Mouse (Mus musculus) A20 (cell line): ENCODE measurements around the gene Syn3.

Source experiments
- DNase-seq: peaks from one replicate; pipeline ENCODE4 v3.0.0-alpha.2; 2011; ENCODE audit warnings: low read depth, low spot score

Syn3 gene

GRCm38 (mm10) chr10:86100281-86100851, 398.3 kb downstream of the Syn3 start:
- DNase-seq = no peak

GRCm38 (mm10) chr10:86098363-86098762, 400.3 kb downstream of the Syn3 start:
- DNase-seq = no peak

DNA sequence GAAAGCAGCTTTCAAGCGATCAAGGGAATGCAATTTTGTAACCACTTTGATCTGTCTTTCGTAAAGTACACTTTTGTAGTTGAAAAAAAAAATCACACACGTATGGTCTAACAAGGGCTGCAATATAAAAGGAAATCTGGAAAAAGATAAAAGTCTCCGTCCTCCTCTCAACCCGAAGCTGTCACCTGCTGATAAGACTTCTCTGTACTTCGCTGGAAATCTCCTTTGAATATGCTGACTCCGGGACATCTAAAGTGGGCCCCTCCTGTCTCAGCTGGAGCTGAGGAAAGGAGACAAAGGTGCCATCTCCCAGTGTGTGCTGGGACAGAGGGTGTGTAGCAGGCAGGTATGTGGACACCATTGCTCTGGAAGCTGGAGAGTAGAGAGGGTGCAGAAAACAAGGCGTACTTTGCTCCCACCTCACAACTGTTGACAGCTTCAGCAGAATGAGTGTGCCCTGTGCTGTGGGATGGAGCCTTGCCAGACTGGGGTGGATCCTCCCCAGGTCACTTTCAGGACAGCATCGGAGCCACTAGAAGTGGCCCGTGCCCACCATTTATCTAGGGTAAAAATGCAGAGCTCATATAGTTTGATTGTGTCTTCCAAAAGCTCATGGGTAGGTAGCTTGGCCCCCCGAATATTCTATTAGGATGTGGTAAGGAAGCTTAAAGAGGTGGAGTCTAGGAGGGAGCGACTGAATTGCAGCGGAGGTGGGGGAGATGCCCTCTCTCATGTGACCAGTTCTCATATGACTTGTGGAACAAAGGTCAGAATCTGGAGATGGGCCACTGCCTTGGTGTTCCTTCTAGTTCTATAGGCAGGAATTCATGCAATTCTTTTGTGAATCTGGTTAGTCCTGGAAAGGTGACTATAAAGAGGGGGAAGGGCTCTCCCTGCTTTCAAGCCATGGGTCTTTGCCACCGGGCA, 405.3 kb downstream of the Syn3 start:
- no peak for DNase-seq

DNA sequence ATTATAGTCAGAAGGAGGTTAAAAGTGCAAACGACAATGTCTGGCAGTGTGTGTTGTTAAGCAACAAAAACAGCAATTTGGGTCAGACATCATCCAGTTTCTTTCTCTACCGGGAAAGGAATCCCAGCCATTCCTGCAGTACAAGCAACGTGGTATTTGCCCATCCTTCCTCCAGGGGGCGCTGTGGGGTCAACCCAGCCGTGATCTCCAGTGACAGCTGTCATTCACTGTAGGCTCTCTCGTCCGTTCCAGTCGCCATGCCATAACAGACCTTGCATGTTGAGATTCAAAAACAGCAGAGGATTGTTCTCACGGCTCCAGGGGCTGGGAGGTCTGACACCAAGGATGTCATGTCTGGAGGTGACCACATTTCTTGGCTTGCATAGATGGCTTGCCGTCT, 406.8 kb downstream of the Syn3 start:
- peak; percentile 43 for DNase-seq

DNA sequence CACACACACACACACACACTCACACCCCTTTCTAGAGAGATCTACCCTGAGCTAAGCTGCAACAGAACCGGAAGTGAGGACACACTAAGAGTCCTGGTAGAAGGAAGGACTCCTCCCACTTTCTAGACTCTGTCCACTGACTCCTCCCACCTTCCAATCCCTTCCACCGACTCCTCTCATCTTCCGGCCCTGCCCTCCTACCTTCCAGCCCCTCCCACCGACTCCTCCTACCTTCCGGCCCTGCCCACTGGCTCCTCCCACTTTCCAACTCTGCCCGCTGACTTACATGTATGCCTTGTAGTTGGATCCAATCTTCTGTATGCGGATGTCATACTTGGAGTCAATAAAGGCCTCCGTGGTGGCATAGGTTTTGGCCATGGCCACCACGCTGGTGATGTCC, 418.8 kb downstream of the Syn3 start:
- DNase-seq = peak; percentile 10

DNA sequence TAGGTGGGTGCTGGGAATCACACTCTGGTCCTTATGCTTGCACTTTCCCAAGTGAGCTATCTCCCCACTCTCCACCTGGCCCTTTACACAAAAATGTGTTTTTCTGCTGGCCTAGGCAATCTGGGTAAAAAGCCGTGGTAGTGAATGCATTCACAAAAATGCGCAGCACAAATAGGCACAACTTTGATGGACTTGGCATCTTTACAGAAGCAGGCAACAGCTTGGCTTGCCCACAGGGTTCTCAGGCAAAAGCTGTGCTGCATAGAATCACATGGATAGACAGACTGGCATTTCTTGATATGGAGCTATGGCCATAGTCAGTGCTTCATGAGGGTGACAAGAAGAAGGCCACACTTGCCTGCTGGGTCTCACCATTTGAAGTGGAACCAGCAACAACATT, 419.9 kb downstream of the Syn3 start:
- DNase-seq = no peak

DNA sequence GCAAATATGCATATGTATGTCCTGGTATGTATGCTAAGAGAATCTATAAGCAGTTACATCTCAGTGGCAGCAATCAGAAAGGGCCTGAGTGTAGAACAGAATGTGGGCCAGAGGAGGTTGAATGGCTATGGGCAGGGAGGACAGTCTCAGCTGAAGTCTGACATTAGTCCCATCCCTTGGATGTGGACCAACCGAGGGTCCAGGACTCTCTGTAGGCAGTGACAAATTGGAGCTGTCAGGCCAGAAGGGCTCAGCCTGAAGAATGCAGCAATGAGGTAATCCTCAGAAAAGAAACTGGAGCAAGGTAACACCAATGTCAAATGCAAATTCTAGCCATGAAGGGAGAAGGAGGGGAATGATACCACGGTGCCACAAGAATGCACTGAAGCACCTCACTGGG, 421.4 kb downstream of the Syn3 start:
- DNase-seq = no peak

GRCm38 (mm10) chr10:86074971-86075711, 423.6 kb downstream of the Syn3 start:
- DNase-seq = no peak

GRCm38 (mm10) chr10:86074134-86074533, 424.6 kb downstream of the Syn3 start:
- DNase-seq = peak; percentile 17

GRCm38 (mm10) chr10:86070751-86071150, 427.9 kb downstream of the Syn3 start:
- DNase-seq = no peak

DNA sequence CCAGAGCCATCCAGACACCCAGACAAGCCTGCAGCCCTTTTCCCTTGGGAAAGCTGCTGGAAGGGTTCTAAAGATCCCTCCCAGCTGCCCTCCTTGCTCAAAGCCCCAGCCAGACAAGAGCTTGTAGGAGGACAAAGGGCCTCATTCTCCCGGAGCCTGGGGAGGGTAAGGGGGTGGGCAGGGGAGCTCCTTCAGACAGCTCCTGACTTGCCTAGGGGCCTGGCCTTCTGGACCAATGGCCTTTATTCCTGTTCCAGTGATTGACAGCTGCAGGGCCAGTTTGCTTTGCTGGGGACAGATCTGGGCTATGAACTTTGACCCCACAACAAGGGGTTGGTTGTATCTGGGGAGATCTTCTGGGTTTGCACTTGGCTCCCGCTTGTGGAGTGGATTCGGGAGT, 429.4 kb downstream of the Syn3 start:
- no peak for DNase-seq

- no peak for DNase-seq
These were observed 430.8 kb downstream of the Syn3 start for GRCm38 (mm10) chr10:86067911-86068310.

- DNase-seq = no peak
These were observed 432.0 kb downstream of the Syn3 start for GRCm38 (mm10) chr10:86066651-86067050.

- no peak for DNase-seq
These were observed 433.0 kb downstream of the Syn3 start for GRCm38 (mm10) chr10:86065661-86066060.

DNA sequence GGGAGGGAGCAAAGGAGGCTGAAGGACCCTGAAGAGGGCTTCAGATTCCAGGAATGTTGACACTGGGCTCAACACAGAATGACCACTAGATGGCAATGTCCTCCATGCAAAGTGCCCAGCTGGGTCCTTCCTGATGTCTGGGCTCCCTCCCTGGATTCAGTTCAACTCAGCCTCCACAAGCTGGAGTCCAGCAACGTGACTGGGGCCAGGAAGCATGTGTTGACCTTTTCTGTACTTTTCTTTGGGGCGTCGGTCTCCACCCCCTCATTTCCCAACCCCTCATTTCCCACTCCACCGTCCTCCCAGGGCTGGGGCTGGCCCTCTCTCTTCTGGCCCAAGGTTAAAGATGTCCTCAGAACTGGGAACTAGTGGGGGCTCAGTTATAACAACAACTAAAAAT, 433.8 kb downstream of the Syn3 start:
- peak; percentile 34 for DNase-seq

GRCm38 (mm10) chr10:86063018-86063384, 435.7 kb downstream of the Syn3 start:
- DNase-seq = no peak

DNA sequence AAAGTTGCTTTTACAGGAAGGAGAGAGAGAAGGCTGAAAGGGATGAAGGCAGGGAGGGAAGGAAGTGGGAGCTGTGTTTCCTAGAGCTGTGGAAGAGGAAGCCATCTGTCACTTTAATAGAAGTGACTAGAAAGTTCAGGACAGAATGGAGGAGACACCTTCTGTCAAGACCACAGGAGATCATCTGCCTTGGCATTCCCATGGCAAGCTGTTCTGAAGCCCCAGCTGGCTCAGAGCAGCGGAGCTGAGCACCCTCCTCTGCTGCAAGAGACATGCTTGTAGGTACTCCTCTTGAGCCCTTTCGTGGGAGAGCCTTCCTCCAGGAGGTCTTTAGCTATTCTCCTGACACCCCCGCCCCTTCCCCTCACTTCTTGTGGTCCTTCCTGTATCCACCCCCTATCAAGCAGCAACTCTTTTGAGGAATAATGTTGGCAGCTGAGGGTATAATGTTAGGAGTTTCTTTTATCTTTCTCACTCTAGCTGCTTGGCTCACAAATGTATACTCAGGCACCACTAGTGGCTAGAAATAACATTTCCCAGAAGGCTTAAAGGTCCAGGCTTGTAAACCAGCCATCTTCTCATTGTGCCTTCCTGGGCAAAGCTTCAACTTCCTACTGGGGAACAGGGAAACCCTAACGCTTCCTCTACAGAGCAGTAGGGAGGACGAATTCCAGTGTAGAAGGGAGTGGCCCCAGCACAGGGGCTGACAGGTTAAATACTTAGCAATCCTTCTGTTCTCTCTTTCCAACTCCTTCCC, 436.3 kb downstream of the Syn3 start:
- DNase-seq = no peak

GRCm38 (mm10) chr10:86060267-86060666, 438.4 kb downstream of the Syn3 start:
- DNase-seq = no peak

DNA sequence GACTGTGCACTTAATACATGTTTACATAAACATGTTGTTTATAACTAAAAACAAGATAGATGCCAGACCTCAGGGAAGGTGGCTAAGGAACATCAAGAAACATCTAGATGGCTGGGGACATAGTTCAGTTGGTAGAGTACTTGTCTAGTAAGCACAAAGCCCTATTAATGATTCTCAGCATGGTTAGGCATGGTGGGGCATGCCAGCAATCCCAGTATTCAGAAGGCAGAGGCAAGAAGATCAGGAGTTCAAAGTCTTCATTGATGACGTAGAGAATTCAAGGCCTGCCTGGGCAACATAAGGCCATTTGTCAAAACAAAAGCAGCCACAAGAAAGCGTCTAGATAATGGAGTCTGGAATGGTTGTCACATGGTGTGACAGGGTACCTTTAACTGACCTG, 441.0 kb downstream of the Syn3 start:
- no peak for DNase-seq

DNA sequence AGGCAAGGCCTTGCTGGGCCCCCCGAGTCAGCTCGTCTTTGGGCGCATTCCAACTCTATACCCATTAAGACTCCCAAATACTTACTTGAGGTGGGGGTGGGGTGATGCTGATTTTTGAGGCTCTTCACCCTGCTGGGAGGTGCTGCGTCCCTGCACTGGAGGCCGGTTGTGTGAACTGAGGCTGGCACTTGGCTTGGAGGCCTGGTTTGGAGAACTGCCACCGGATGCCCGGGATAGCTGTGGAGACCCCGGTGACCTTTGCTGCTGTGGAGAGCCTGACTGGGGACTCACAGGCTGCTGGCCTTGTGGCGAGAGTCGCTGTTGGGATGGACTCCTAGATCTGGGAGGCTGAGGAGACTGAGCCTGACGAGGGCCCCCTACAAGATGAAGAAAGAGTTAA, 441.4 kb downstream of the Syn3 start:
- no peak for DNase-seq

GRCm38 (mm10) chr10:86056297-86056903, 442.3 kb downstream of the Syn3 start:
- no peak for DNase-seq
